Mouse (Mus musculus): ENCODE results near the gene Gpr152. TPM values are rescaled to one million over a fixed set of nuclear protein-coding genes. Genes with fewer than 3 reads are reported as not detected.

The Gpr152 gene
- total RNA-seq, 2 experiments from 2014 or later = not detected

Other genes with a start within 250 kb of the Gpr152 start
- 10 to 100 TPM; 17.4 to 20.6 TPM for gene Tcirg1, start 232.7 kb upstream of the Gpr152 start, total RNA-seq (2021)
- 100 to 1,000 TPM; 144 to 147 TPM for gene Ndufs8, start 227.0 kb upstream of the Gpr152 start, total RNA-seq (2021)
- 1 to 10 TPM; 3.2 to 3.5 TPM for gene Aldh3b1, start 210.0 kb upstream of the Gpr152 start, total RNA-seq (2021)
- gene Unc93b1, start 204.6 kb upstream of the Gpr152 start, total RNA-seq (2021) = 10 to 100 TPM; 13.6 to 15.9 TPM
- not detected for gene Aldh3b3, start 181.1 kb upstream of the Gpr152 start, total RNA-seq (2021)
- under 1 TPM; 0.53 to 0.99 TPM for gene Aldh3b2, start 167.5 kb upstream of the Gpr152 start, total RNA-seq (2021)
- 1 to 10 TPM; 2.1 to 2.6 TPM for gene Acy3, start 153.2 kb upstream of the Gpr152 start, total RNA-seq (2021)
- gene Tbx10, start 147.0 kb upstream of the Gpr152 start, total RNA-seq (2021) = not detected
- 10 to 100 TPM in 1 of 2 experiments, 1 to 10 TPM in 1; 9.5 to 10.1 TPM for gene Nudt8, start 139.2 kb upstream of the Gpr152 start, total RNA-seq (2021)
- gene Gm49405, start 139.2 kb upstream of the Gpr152 start, total RNA-seq (2021) = 1 to 10 TPM in 1 of 2 experiments, under 1 TPM in 1; 0.97 to 1.3 TPM
- 1 to 10 TPM; 2.9 to 3.2 TPM for gene Doc2g, start 136.5 kb upstream of the Gpr152 start, total RNA-seq (2021)
- gene Ndufv1, start 127.0 kb upstream of the Gpr152 start, total RNA-seq (2021) = 100 to 1,000 TPM; 257 TPM
- gene Gstp1, start 101.8 kb upstream of the Gpr152 start, total RNA-seq (2021) = 100 to 1,000 TPM; 455 to 471 TPM
- gene Gstp2, start 93.8 kb upstream of the Gpr152 start, total RNA-seq (2021) = 10 to 100 TPM; 44.0 to 76.5 TPM
- not detected for gene Gstp3, start 80.2 kb upstream of the Gpr152 start, total RNA-seq (2021)
- gene Cabp2, start 58.2 kb upstream of the Gpr152 start, total RNA-seq (2021) = not detected
- 10 to 100 TPM; 36.2 to 38.7 TPM for gene Cdk2ap2, start 42.6 kb upstream of the Gpr152 start, total RNA-seq (2021)
- gene Pitpnm1, start 39.8 kb upstream of the Gpr152 start, total RNA-seq (2021) = 100 to 1,000 TPM; 174 to 181 TPM
- 100 to 1,000 TPM; 121 to 140 TPM for gene Aip, start 13.9 kb upstream of the Gpr152 start, total RNA-seq (2021)
- gene Cabp4, start 4.2 kb downstream of the Gpr152 start, total RNA-seq (2021) = under 1 TPM; 0.22 to 0.30 TPM
- gene Coro1b, start 8.8 kb downstream of the Gpr152 start, total RNA-seq (2021) = 10 to 100 TPM; 77.0 to 97.3 TPM
- 1 to 10 TPM; 1.6 to 2.5 TPM for gene Ptprcap, start 13.8 kb downstream of the Gpr152 start, total RNA-seq (2021)
- 10 to 100 TPM; 32.7 to 38.3 TPM for gene Rps6kb2, start 23.6 kb downstream of the Gpr152 start, total RNA-seq (2021)
- gene Carns1, start 35.7 kb downstream of the Gpr152 start, total RNA-seq (2021) = 1 to 10 TPM; 6.3 to 7.1 TPM
- gene Tbc1d10c, start 51.5 kb downstream of the Gpr152 start, total RNA-seq (2021) = 1 to 10 TPM in 1 of 2 experiments, under 1 TPM in 1; 0.52 to 1.0 TPM
- gene Ppp1ca, start 52.3 kb downstream of the Gpr152 start, total RNA-seq (2021) = 100 to 1,000 TPM; 268 TPM
- gene Rad9a, start 61.9 kb downstream of the Gpr152 start, total RNA-seq (2021) = 1 to 10 TPM; 7.9 to 9.6 TPM
- under 1 TPM; 0.38 to 0.57 TPM for gene Clcf1, start 74.5 kb downstream of the Gpr152 start, total RNA-seq (2021)
- gene AC109138.7, start 74.6 kb downstream of the Gpr152 start, total RNA-seq (2021) = not detected
- gene Pold4, start 92.1 kb downstream of the Gpr152 start, total RNA-seq (2021) = 10 to 100 TPM; 14.4 to 16.5 TPM
- 10 to 100 TPM; 49.5 to 49.6 TPM for gene Ssh3, start 129.4 kb downstream of the Gpr152 start, total RNA-seq (2021)
- 10 to 100 TPM; 58.5 to 59.2 TPM for gene Ankrd13d, start 143.3 kb downstream of the Gpr152 start, total RNA-seq (2021)
- 100 to 1,000 TPM; 184 to 192 TPM for gene Grk2, start 166.4 kb downstream of the Gpr152 start, total RNA-seq (2021)